Mouse (Mus musculus) 3T3-L1 (cell line): ENCODE data around the gene Ang4.

ENCODE experiments used
- DNase-seq: peaks from one replicate; pipeline ENCODE4 v3.0.0-alpha.2; 2015; ENCODE audit warnings: low read depth, low spot score

The Ang4 gene

DNA sequence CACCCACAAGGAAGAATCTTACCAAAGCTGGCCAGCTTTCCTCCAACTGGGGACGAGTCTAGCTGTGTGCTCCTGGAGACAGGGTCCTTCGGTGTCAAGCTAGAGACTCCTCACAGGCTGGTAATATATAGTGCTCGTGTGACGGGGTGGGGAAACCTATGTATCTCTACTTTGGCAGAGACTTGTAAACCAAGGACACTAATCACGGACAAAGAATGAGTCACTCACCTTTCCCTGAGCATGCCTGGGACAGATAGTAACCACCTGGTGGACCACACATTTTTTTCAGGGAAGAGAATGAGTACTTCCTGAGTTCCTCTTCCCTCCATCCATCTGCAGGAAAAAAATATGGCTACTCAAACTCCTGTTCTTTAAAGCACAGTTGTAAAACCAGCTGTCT is at the start of gene Ang4:
Gene Ang4 (minus strand): TSS at position 101 of the 400 bp plus-strand sequence.
- no peak for DNase-seq

DNA sequence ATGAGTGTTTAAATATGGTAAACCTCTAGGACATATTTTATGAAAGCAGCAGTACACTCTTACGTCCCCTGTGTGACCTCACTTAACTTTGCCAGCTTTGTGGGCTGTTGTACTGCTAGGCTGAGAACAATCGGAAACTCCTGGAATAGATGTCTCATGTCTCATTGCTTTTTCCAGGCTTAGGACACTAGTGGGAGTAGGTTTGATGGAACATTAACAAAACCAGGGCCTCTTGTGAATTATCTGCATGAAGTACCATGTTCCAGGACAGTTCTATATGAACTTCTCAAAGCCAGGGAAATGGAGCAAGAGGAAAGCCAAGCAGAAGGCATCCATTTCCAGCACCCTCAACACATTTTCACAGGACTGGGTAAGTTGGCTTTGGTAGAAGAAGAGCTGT is 26.4 kb upstream of the Ang4 start, which contains the start of gene AY358078:
Gene AY358078 (plus strand): TSS at position 301 of the 400 bp plus-strand sequence.
- no peak for DNase-seq

DNA sequence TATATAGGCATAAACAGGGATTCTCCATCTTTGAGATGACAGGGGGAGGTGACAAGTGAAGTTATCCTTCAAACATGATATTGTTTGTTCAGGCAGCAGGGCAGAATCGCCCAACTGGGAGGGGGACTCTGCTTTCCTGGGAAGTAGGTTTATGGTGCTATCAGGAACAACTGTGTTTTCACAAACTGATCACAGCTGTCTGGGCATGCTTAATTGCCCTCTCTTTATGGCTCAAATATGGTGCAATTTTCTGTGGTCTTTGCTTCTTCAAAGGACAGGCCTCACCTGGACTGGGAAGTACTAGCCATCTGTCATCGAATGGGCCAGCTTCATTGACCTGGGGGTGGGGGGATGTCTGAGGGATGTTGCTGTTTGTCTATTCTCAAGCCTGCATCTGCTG is 20.7 kb upstream of the Ang4 start:
- DNase-seq: no peak

DNA sequence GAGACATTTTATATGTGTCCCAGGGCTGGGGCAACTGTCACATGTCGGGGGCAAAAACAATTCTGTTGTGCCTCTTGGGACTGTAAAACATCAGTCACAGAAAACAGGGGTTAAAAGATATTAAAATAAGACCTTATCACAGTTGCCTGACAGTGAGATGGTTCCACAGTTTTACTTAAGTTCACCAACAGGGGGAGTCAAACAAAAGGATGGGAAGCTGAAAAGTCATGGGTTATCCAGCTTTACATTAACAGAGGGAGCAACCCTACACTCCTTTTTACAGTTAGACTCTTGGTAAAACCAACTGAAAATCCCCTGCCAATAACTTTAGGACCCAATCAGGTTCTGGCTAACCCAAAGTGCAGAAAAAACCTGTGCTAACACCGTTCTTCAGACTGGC is 15.8 kb upstream of the Ang4 start:
- peak; percentile 47 for DNase-seq

DNA sequence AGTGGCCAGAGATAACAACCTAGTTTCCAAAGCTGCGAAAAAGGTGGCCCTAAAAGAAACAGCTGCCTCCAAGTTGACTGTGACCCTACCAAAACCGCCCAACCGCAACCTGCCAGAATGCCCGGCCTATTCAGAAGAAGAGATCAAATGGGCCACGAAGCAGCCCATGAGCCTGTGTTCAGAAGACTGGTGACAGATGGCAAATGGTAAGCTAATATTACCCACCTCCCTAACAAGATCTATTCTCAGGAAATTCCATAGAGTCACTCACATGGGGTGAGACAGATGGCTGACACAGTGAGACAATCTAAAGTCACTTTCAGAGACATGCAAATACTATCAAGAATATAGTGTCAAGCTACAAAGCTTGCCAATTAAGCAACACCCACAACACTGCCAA is 13.7 kb upstream of the Ang4 start:
- no peak for DNase-seq

DNA sequence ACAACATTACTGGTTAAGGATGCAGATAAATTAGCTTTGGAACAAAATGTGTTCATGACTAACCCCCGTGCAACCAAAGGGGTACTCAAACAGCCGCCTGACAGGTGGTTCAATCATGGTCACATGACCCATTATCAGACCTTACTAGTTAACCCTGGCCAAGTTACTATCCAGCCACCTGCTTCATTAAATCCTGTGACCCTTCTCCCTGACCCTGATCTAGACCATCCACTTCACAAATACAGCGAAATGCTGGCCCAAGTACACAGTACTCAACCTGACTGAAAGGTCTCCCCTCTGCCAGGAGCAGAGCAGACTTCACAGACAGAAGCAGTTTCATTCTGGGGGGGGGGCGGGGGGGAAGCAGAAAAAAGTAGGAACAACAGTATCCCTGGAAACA is 12.9 kb upstream of the Ang4 start:
- DNase-seq: no peak

DNA sequence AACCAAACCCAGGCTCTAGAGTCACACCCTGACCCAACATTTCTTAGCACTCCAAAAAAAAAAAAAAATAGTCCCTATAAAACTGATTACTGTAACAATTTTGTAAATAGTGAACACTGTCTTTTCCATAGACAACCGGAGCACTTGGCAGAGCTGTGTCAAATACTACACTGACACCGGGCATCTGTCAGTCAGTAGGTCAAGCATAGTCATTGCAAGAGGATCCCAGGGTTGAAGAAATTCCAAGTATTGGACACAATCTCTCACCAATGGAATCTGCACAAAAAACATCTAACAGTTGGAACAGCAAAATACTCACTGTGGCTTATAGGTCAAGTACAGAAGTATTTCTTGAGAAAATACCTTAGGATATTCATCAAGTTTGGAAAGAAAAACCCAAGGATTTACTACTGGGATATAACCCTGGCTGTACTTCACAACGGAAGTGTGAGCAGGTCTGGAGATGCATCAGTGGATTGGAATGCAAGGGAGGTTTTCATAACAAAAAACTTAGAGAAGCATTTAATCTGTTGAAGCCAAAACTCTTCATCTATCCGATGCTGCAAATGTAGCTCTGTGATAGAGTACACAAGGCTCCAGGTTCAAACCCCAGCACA is 5.6 kb upstream of the Ang4 start:
- peak; percentile 79 for DNase-seq

DNA sequence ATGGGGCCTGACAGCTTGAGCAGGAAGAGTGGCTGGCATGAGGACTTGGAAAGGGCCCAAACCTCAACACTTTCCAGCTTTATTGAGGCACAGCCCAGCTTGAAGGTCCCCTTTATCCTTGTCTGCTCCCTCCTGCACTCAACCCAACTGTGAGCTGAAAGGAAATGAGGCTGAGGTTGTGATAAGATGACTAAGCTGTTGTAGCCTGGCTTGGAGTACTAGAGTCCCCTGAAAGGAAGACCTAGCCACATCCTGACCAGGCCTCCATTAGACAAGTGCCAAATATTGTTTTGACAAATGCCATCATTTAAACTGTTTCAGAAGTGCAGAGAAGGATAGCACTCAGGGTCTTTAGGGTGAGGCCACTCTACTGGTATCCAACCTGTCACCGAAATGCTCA is 4.4 kb upstream of the Ang4 start:
- DNase-seq: peak; percentile 32

DNA sequence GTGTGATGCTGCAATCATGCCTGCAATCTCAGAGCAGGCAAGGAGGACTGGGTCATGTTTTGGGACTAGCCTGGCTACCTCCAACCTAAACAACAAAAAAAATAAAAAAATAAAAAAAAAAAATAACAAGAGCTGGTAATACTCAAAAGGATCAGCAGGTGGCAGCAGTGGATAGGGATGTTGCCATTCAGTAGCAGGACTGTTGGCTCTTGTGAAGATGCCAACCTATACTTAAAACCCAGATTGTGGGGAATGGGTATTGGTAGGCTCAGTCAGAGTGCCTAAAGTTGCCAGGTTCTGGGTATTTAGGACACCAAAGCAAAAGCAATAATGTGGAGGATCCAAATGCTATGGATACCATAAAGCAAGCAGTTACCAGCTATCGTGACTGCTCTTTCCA is 2.0 kb downstream of the Ang4 start:
- peak; percentile 37 for DNase-seq

DNA sequence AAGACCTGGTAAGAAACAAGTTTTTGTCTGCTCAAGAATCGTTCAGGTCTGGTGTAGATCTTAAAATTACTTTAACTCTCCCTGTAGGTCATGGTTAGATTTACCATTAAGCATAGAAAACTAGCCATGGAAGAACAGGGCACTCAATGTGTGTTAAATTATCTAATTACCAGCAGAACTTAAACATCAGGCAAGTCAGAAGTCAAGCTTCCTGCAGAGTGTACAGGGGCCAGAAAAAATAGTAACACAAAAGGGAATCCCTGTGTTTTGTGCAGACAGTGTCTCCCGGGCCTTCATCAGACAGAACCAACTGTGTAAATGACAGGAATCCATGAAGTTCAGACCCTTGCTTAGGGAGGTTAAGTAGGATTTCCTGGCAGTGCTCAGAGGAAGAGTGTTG is 17.4 kb downstream of the Ang4 start:
- DNase-seq: no peak

DNA sequence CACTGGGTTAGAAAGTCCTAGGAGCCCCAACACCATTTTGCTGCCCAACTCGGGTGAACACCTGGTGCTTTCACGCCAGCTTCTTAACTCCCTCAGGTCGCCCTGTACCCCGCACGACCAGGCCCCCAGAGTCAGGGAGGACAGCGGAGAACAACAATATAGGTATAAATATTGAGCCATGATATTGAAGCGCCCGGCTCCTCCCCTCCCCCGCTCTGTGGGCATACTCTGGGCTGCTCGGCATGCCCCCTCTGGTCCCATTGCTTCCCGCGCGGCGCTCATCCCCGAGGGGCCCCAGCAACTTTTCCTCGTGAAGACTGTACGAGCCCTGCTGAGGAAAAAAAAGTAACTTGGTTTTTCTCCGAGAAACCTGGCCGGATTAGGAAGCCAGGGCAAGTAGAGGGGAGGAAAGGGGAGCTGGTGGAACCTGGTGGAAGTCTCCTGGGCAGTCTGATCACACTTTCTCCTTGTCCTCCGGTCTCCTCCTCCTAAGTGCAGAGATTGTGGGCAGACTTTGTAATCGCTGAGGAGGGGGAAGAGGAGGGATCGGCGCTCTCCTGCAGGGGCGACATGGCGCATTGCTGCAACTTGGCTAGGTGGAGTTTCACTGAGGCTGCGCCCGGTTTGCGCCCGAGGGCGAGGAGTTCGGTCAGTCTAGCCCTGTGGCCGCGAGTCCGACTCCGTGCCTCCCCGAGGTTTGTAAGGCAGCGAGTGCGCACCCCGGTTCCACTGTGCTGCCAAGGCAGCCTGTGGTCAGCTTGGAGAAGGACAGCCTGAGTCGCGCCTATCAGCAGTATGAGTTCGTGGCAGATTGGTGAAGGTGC is 32.8 kb downstream of the Ang4 start:
- DNase-seq: no peak

DNA sequence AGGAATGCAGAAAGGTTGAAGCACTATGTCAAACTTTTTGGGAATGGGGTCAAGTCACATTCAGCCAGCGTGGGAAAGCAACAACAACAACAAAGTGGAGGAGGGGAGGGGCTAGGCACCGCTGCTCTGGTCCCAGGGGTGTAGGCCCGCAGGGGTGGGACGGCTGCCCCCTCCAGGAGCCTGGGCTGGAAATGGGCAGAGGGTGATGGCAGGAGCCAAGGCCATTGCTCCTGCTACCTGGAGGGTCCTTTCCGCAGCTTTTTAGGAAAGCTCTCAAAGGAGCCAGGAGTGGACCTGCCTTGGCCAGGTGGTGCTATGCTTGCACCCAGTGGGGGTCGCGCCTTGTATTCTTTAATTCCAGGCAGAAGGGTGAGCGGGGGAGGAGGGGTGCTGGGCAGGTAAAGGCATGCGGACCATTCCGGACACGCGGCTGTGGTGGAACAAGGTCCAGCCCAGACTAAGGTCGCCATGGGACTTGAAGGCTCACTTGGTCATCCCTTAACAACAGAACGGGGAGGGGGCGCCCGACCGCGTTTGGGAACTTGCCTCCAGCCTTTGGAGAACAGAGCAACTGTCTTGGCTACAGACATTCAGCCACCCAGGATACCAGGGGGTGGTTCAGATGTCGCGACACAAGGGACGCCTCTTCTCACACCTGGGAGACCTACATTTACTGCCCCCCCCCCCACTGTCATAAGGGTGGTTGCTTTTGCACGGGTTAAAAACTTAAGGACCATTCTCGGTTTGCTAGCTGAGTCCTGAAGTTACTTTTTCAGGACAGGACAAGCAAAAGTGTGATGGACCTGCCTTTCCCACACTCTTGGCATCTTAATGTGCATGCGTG is 34.0 kb downstream of the Ang4 start:
- DNase-seq: no peak

DNA sequence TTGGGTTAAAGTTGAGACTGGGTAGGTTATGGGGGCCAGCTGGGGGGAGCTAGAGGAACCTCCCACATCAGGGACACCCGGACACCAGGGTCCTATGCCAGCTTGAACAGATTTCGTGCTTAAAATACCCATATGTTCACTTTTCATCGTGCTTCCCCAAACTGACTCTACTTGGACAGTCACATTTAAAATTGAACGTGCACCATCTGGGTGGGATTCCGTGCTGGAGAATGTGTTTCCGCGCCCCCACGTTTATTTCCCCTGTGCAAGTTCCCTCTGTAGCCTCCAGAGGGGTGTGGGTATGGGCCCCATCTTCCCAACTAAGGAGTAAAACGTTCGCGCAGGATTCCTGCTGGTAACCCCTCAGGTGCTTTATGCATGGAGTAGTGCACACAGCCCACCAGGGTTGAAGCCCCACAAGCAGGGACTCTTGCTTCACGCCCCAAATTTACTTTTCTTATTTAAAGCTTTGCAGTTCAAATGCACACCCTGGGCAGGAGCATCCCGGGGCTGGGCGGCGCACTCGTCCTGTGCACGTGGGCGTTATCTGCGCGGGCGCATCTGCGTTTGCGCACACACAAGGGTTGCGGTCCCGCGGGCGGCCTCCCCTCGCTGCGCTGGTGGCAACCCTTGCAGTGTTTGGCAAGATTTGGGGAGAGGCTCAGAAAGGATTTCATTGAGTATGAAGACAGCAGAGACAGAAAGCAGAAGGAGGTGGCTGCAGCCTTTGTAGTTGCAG is 34.8 kb downstream of the Ang4 start:
- DNase-seq: no peak

DNA sequence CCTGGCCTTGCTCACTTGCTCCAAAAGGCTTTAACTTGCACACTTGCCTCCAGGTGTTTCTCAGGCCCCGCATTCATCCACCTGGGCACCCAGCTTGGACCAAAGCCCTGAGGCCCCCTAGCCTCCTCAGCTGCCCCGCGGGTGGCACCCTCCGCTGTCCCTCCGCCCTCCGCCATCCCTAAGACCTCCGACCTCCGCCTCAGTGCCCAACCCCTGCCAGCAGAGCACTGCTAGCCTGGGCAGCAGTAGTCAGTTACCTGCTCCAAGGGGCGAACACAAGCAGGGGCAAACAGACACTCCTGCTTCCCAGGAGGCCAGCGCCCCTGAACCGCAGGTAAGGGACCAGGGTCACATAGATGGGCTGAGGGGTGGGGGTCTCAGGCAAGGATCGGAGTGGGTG is 35.4 kb downstream of the Ang4 start:
- no peak for DNase-seq

DNA sequence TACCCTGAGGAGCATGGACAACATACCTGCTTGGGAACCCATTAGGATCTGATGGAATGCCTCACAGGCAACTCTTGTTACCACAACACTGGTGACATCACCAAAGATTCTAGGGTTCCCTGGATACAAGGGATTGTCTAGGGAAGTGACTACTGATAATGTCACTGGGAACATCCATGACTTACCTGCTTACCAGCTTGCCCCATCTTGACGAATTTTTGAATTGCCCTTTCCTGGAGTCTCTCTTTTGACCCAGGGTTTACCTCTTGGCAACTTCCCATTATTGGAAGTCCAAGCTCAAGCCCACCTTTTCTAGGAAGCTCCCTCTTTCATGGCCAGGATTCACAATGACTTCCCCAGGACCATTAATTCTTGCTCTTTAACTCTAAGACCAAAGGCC is 56.3 kb downstream of the Ang4 start, which contains the start of gene Gm5800:
Gene Gm5800 (minus strand): TSS at position 101 of the 400 bp plus-strand sequence.
- no peak for DNase-seq
